Mouse (Mus musculus) forebrain, postnatal 0 days (tissue): Measurements from ENCODE around the gene Chst8. TPM values are rescaled to one million over a fixed set of nuclear protein-coding genes. Genes with fewer than 3 reads are reported as not detected.

Source experiments
- ATAC-seq: fragments of 200-750 bp; cut with Nextera tagmentation; 2 replicates; pipeline ENCODE4 v1.8.0; 2017; ENCODE audit warnings: mild to moderate bottlenecking, moderate library complexity
- DNase-seq: peaks from one replicate; pipeline ENCODE4 v3.0.0-alpha.2; 2015
- H3K27ac ChIP-seq: fragments of 300-500 bp; sonication (generic); 2 replicates; pipeline ENCODE4 v1.5.1; 2014; ENCODE audit warnings: low read depth, mild to moderate bottlenecking, antibody characterized with exemption, low read length, moderate library complexity, mixed read lengths
- H3K27me3 ChIP-seq: fragments of 300-500 bp; sonication (generic); 2 replicates; pipeline ENCODE4 v1.6.1; 2014; ENCODE audit warnings: mild to moderate bottlenecking, low read length, mixed read lengths; ENCODE audit not compliant: insufficient read depth
- H3K36me3 ChIP-seq: fragments of 300-500 bp; sonication (generic); 2 replicates; pipeline ENCODE4 v1.6.1; 2014; ENCODE audit warnings: mild to moderate bottlenecking, moderate library complexity; ENCODE audit not compliant: insufficient read depth
- H3K4me1 ChIP-seq: fragments of 300-500 bp; sonication (generic); 2 replicates; pipeline ENCODE4 v1.6.1; 2014; ENCODE audit warnings: antibody characterized with exemption; ENCODE audit not compliant: insufficient read depth
- H3K4me2 ChIP-seq: fragments of 300-500 bp; sonication (generic); 2 replicates; pipeline ENCODE4 v1.6.1; 2014; ENCODE audit warnings: low read depth, mild to moderate bottlenecking, moderate library complexity
- H3K4me3 ChIP-seq: fragments of 300-500 bp; sonication (generic); 2 replicates; pipeline ENCODE4 v1.5.1; 2014; ENCODE audit warnings: low read depth, low read length, mixed read lengths
- H3K9ac ChIP-seq: fragments of 300-500 bp; sonication (generic); 2 replicates; pipeline ENCODE4 v1.6.1; 2014; ENCODE audit warnings: mild to moderate bottlenecking
- H3K9me3 ChIP-seq: fragments of 300-500 bp; sonication (generic); 2 replicates; pipeline ENCODE4 v1.6.1; 2016; ENCODE audit warnings: low read length
- CTCF ChIP-seq: sonication (generic); IDR thresholded peaks from 2 replicates; pipeline ENCODE4 v1.5.1; 2016; ENCODE audit warnings: antibody characterized with exemption, control low read depth, low read depth
- WGBS: fragments of 180-500 bp; shearing (Covaris S2); extraction: QIAGEN DNeasy Blood & Tissue Kit; methylation state at CpG from one replicate; pipeline ENCODE4 v1.1.7; 2014; 5-methylcytosine and 5-hydroxymethylcytosine counted together
- polyA plus RNA-seq: library from polyadenylated mRNA; unstranded; fragments of >200 nt; fragmentation: Nextera tagmentation; extraction: Ambion mirVana; gene quantifications from 2 replicates; pipeline ENCODE4 v1.2.1, GENCODE M21; 2015
- total RNA-seq: library from RNA; depleted of rRNA; stranded (reverse); fragments of >200 nt; gene quantifications from 2 replicates; pipeline ENCODE4 v1.2.3, GENCODE M21; 2014

The Chst8 gene
- total and polyA plus RNA-seq, 2 experiments from 2014 or later = 14.2 to 22.2 TPM

DNA sequence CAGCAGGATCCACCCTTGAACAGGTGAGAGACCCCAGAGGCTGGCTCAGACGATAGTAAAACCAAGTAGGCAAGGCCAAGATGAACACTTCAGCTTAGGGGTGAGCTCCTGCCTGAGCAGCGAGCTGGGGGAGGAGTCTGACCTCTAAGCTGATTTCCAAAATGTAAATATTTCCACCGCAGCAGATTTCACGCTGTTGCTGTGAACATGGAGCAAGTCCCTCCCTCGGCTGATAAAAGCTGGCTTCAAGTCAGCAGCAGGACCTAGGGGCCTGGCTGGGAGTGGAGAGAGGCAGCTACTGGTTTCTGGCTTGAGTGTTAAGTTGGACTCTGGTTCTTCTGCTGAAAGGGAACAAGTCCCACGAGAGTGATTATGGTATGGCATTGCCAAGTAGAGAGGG is 123.5 kb downstream of the Chst8 start:
- Histone ChIP-seq H3K9me3 (no peaks in the 10 kb centered on the region), H3K4me3 (no peak overlapping the region), H3K27me3 (no peaks in the 10 kb centered on the region), H3K27ac (no peak overlapping the region), H3K4me1 (no peaks in the 10 kb centered on the region), H3K4me2 (no peak overlapping the region), H3K9ac (no peak overlapping the region), H3K36me3 (no peaks in the 10 kb centered on the region)
- DNase-seq (no peak), ATAC-seq (no peak)
- 44% methylated on average over 6 of the region's 6 CpGs for WGBS
- no peak for TF ChIP-seq CTCF

DNA sequence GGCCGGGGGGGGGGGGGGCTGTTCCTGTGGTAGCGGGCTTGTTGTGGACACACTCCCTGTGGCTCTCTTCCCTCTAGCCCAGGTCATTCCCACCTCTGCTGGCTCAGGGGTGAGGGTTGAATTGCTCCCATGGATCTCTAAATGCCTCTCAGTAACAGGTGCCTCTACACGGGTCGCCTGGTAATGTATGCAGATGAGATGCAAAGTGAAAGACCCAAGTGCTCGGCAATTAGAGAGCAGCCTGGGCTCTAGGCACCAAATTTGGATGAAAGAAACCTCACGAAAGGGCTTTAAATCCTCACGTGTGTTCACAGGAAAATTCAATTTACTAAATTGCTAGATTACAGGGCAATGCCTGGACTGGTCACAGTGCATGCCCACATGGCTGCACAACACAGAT is 126.7 kb downstream of the Chst8 start:
- Histone ChIP-seq H3K27me3 (no peaks in the 10 kb centered on the region), H3K36me3 (no peaks in the 10 kb centered on the region), H3K4me2 (no peak overlapping the region), H3K27ac (no peak overlapping the region), H3K4me3 (no peak overlapping the region), H3K9ac (no peak overlapping the region), H3K4me1 (0 out of 2 replicates have a peak, but pooled peaks cover 2% of the 10 kb centered on the region), H3K9me3 (no peaks in the 10 kb centered on the region)
- no peak for DNase-seq
- TF ChIP-seq CTCF = no peak
- WGBS = 30% methylated on average over 7 of the region's 7 CpGs
- ATAC-seq = no peak; the same call in 1 of the 2 replicates

DNA sequence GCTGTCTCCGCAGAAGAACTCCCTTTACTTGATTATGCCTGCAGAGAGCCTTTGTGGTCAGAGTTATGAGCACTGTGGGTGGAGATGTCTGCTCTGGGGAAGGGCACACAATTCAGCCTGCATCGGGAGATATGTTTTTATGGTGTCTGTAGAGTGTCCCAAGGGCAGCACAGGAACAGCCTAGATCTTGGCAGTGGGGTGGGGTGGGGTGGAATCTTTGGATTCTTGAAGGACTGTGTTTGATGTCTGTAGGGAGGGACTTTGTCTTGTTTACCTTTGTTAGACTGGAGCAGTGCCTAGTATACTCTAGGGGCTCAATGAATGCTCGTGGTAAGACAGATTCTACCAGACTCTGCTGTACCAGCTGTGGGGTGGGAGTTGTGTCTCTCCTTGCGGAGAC is 127.3 kb downstream of the Chst8 start:
- H3K4me1 ChIP-seq = 0 out of 2 replicates have a peak, but pooled peaks cover 3% of the 10 kb centered on the region
- H3K4me3 ChIP-seq = no peak overlapping the region
- H3K27ac ChIP-seq = no peak overlapping the region
- 72% methylated on average over 4 of the region's 4 CpGs for WGBS
- H3K9ac ChIP-seq = no peak overlapping the region
- TF ChIP-seq CTCF = no peak
- no peaks in the 10 kb centered on the region for H3K9me3 ChIP-seq
- H3K27me3 ChIP-seq = no peaks in the 10 kb centered on the region
- DNase-seq (no peak), ATAC-seq (no peak)
- no peaks in the 10 kb centered on the region for H3K36me3 ChIP-seq
- H3K4me2 ChIP-seq = no peak overlapping the region

DNA sequence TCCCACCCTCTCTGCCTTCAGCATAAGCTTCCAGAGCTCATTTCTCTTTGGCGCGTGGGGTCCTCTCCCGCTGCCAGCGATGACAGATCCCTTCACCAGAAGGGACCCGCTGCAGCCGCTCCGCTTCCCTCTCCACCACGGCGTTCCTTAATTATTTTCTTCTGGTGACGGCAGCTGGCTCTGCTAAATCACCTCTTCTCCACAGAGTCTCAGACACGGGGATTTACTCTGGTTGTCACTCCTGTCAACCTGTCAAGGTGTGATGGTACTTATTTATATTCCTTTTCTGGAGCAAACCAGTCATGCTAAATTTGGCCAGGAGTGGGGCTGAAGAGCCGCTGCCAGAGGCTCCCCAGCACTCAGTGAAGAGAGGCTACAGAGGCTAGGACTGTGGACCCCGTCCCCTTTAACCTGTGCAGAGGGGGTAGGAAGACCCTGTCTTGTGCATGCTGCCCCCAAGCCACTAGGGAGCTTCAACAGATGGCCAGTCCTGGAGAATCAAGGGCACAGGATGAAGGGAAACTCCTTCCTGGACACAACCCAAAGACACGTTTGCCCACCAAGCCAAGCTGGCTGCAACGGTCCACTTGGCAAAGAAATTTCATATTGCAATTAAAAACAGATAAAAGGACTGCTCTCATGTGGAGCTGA is 131.6 kb downstream of the Chst8 start:
- H3K27ac ChIP-seq = no peak overlapping the region
- peak; percentile 27; the same call in 1 of the 2 replicates for TF ChIP-seq CTCF
- H3K36me3 ChIP-seq = no peaks in the 10 kb centered on the region
- DNase-seq = peak; percentile 60
- WGBS = 37% methylated on average over 15 of the region's 15 CpGs
- peak; percentile 50 for ATAC-seq
- H3K4me3 ChIP-seq = no peak overlapping the region
- 0 out of 2 replicates have a peak, but pooled peaks cover 3% of the 10 kb centered on the region for H3K4me1 ChIP-seq
- H3K4me2 ChIP-seq = 0 out of 2 replicates have a peak overlapping the region, but pooled peaks have one; percentile 6
- no peaks in the 10 kb centered on the region for H3K9me3 ChIP-seq
- no peak overlapping the region for H3K9ac ChIP-seq
- peaks cover 1% of the 10 kb centered on the region; the same call in 1 of the 2 replicates for H3K27me3 ChIP-seq

DNA sequence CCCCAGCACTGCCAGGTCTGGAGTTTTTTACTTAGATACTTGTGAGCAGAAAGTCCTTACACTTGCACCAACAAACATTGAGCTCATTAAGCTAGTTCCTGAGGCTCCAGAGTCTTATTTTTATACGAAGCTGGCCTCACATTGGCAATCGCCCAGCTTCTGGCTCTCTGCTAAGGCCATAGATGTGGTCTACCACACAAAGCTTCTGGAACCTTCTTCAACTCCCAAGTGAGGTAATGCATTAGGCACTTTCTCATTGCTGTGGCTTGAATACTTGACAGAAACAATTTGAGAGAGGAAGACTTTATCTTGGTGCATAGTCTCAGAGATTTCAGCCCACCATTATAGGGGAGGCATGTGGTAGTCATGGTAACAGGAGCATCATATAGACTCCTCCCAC is 132.6 kb downstream of the Chst8 start:
- Histone ChIP-seq H3K4me2 (no peak overlapping the region), H3K9me3 (no peaks in the 10 kb centered on the region), H3K27ac (no peak overlapping the region), H3K4me3 (no peak overlapping the region), H3K4me1 (0 out of 2 replicates have a peak, but pooled peaks cover 3% of the 10 kb centered on the region), H3K27me3 (peaks cover 11% of the 10 kb centered on the region), H3K36me3 (no peaks in the 10 kb centered on the region), H3K9ac (no peak overlapping the region)
- WGBS = 51% methylated on average over 2 of the region's 2 CpGs
- no peak for DNase-seq
- no peak for TF ChIP-seq CTCF
- ATAC-seq = no peak

DNA sequence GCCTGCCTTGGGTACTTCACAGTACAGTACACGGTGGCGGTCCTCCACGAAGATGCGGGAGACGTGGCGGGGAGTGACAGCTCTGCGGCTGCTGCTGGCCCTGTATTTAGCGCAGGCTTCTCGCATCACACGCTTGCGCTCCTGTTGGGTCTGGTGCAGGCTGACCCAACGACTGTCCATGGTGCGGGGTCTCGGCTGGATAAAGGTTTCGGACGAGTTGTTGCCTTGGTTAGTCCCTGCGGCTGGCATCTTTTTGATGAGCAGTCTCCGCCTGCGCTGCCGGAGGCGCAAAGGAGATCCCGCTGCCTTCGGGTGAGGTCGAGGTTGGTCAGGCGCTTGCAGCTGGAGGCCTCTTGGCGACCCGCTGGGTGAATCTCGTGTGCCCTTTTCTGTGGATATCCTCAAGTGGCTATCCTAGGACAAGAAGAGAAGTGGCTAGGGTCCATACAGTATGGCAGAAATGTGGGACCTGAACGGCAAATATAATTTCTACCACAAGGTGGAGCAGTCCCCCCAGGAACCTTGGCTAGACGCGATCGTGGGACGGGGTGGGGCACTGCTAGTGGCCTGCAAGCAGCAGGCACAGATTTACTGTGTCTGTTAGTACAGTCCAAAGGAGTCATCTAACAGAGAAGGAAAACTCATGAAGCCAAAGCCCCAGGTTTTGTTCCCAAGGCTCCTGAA is 136.5 kb downstream of the Chst8 start:
- ATAC-seq = peak; percentile 57
- DNase-seq = peak; percentile 91
- H3K4me1 ChIP-seq = 0 out of 2 replicates have a peak, but pooled peaks cover 2% of the 10 kb centered on the region

More for the DNA sequence above, 136.5 kb downstream of the Chst8 start:
- WGBS = 4% methylated on average over 33 of the region's 33 CpGs
- Histone ChIP-seq H3K9me3 (no peaks in the 10 kb centered on the region), H3K9ac (peak overlapping the region; percentile 43), H3K27me3 (peaks cover 28% of the 10 kb centered on the region), H3K27ac (no peak overlapping the region), H3K4me3 (peak overlapping the region; percentile 45), H3K4me2 (peak overlapping the region; percentile 79), H3K36me3 (no peaks in the 10 kb centered on the region)
- TF ChIP-seq CTCF = peak; percentile 94
